Mouse (Mus musculus): ENCODE data around the gene Nbas. TPM values are rescaled to one million over a fixed set of nuclear protein-coding genes. Genes with fewer than 3 reads are reported as not detected.

Gene Nbas
- total RNA-seq, 1 experiment: 32.2 TPM

GRCm38 (mm10) chr12:13589021-13589420 lies 320.1 kb downstream of the Nbas start:
- H3K9ac ChIP-seq (ENCODE audit: insufficient read depth, low read depth, low read length, poor library complexity, severe bottlenecking): no peak overlapping the region
- H3K4me3 ChIP-seq (ENCODE audit: insufficient read depth in 1 of 2, low read depth in 1 of 2, low read length in 2 of 2, poor library complexity in 1 of 2, severe bottlenecking in 1 of 2): no peak overlapping the region
- H3K9me3 ChIP-seq (ENCODE audit: control insufficient read depth, insufficient read depth, low read depth, low read length): no peaks in the 10 kb centered on the region
- in situ Hi-C loops (cut with MboI; ENCODE audit: low sequenced_read_pairs in 2 of 2, unreplicated experiment in 2 of 2): no loop called here
- no peak overlapping the region for H3K27ac ChIP-seq (ENCODE audit: insufficient read depth, low read depth, low read length, poor library complexity, severe bottlenecking)
- no peaks in the 10 kb centered on the region for H3K4me1 ChIP-seq (ENCODE audit: control insufficient read depth in 2 of 2, insufficient read depth in 2 of 2, low read length in 2 of 2, poor library complexity in 1 of 2)
- no peaks in the 10 kb centered on the region for H3K36me3 ChIP-seq (ENCODE audit: control insufficient read depth, insufficient read depth, low read length, poor library complexity, severe bottlenecking)
- no peak for TF ChIP-seq ZC3H11A (IDR thresholded peaks at IDR 0.05; ENCODE audit: borderline replicate concordance, low read depth, low read length)
- no peak for TF ChIP-seq CHD2 (IDR thresholded peaks at IDR 0.05; ENCODE audit: low read depth, low read length)
- no peak for TF ChIP-seq ZNF384 (IDR thresholded peaks at IDR 0.05; ENCODE audit: low read depth, low read length)
- TF ChIP-seq HCFC1 (IDR thresholded peaks at IDR 0.05; ENCODE audit: borderline replicate concordance, insufficient read depth, low read length): no peak
- TF ChIP-seq MAFK (IDR thresholded peaks at IDR 0.05; ENCODE audit: insufficient read depth, low read depth, low read length): no peak
- DNase-seq (ENCODE audit: low read depth, low spot score): no peak

- no peak for DNase-seq (ENCODE audit: low read depth, low spot score)
- TF ChIP-seq CHD2 (IDR thresholded peaks at IDR 0.05; ENCODE audit: low read depth, low read length) (no peak), ZNF384 (IDR thresholded peaks at IDR 0.05; ENCODE audit: low read depth, low read length) (no peak), MAFK (IDR thresholded peaks at IDR 0.05; ENCODE audit: insufficient read depth, low read depth, low read length) (no peak), HCFC1 (IDR thresholded peaks at IDR 0.05; ENCODE audit: borderline replicate concordance, insufficient read depth, low read length) (no peak), ZC3H11A (IDR thresholded peaks at IDR 0.05; ENCODE audit: borderline replicate concordance, low read depth, low read length) (no peak)
- H3K36me3 ChIP-seq (ENCODE audit: control insufficient read depth, insufficient read depth, low read length, poor library complexity, severe bottlenecking): no peaks in the 10 kb centered on the region
- H3K4me3 ChIP-seq (ENCODE audit: insufficient read depth in 1 of 2, low read depth in 1 of 2, low read length in 2 of 2, poor library complexity in 1 of 2, severe bottlenecking in 1 of 2): no peak overlapping the region
- H3K9me3 ChIP-seq (ENCODE audit: control insufficient read depth, insufficient read depth, low read depth, low read length): no peaks in the 10 kb centered on the region
- H3K9ac ChIP-seq (ENCODE audit: insufficient read depth, low read depth, low read length, poor library complexity, severe bottlenecking): no peak overlapping the region
- H3K4me1 ChIP-seq (ENCODE audit: control insufficient read depth in 2 of 2, insufficient read depth in 2 of 2, low read length in 2 of 2, poor library complexity in 1 of 2): no peaks in the 10 kb centered on the region
- H3K27ac ChIP-seq (ENCODE audit: insufficient read depth, low read depth, low read length, poor library complexity, severe bottlenecking): no peak overlapping the region
- in situ Hi-C loops (cut with MboI; ENCODE audit: low sequenced_read_pairs in 2 of 2, unreplicated experiment in 2 of 2): no loop called here
Measured at GRCm38 (mm10) chr12:13594746-13595469, 326.0 kb downstream of the Nbas start.

GRCm38 (mm10) chr12:13597026-13597425 lies 328.1 kb downstream of the Nbas start:
- Histone ChIP-seq H3K9me3 (ENCODE audit: control insufficient read depth, insufficient read depth, low read depth, low read length) (no peaks in the 10 kb centered on the region), H3K4me1 (ENCODE audit: control insufficient read depth in 2 of 2, insufficient read depth in 2 of 2, low read length in 2 of 2, poor library complexity in 1 of 2) (no peaks in the 10 kb centered on the region), H3K27ac (ENCODE audit: insufficient read depth, low read depth, low read length, poor library complexity, severe bottlenecking) (no peak overlapping the region), H3K9ac (ENCODE audit: insufficient read depth, low read depth, low read length, poor library complexity, severe bottlenecking) (no peak overlapping the region), H3K4me3 (ENCODE audit: insufficient read depth in 1 of 2, low read depth in 1 of 2, low read length in 2 of 2, poor library complexity in 1 of 2, severe bottlenecking in 1 of 2) (no peak overlapping the region), H3K36me3 (ENCODE audit: control insufficient read depth, insufficient read depth, low read length, poor library complexity, severe bottlenecking) (no peaks in the 10 kb centered on the region)
- DNase-seq (ENCODE audit: low read depth, low spot score): no peak
- TF ChIP-seq CHD2 (IDR thresholded peaks at IDR 0.05; ENCODE audit: low read depth, low read length) (no peak), MAFK (IDR thresholded peaks at IDR 0.05; ENCODE audit: insufficient read depth, low read depth, low read length) (no peak), ZC3H11A (IDR thresholded peaks at IDR 0.05; ENCODE audit: borderline replicate concordance, low read depth, low read length) (no peak), ZNF384 (IDR thresholded peaks at IDR 0.05; ENCODE audit: low read depth, low read length) (no peak), HCFC1 (IDR thresholded peaks at IDR 0.05; ENCODE audit: borderline replicate concordance, insufficient read depth, low read length) (no peak)
- in situ Hi-C loops (cut with MboI; ENCODE audit: low sequenced_read_pairs in 2 of 2, unreplicated experiment in 2 of 2): no loop called here

GRCm38 (mm10) chr12:13598545-13598944 lies 329.6 kb downstream of the Nbas start:
- Histone ChIP-seq H3K9ac (ENCODE audit: insufficient read depth, low read depth, low read length, poor library complexity, severe bottlenecking) (no peak overlapping the region), H3K36me3 (ENCODE audit: control insufficient read depth, insufficient read depth, low read length, poor library complexity, severe bottlenecking) (no peaks in the 10 kb centered on the region), H3K9me3 (ENCODE audit: control insufficient read depth, insufficient read depth, low read depth, low read length) (no peaks in the 10 kb centered on the region), H3K27ac (ENCODE audit: insufficient read depth, low read depth, low read length, poor library complexity, severe bottlenecking) (no peak overlapping the region), H3K4me3 (ENCODE audit: insufficient read depth in 1 of 2, low read depth in 1 of 2, low read length in 2 of 2, poor library complexity in 1 of 2, severe bottlenecking in 1 of 2) (no peak overlapping the region), H3K4me1 (ENCODE audit: control insufficient read depth in 2 of 2, insufficient read depth in 2 of 2, low read length in 2 of 2, poor library complexity in 1 of 2) (no peaks in the 10 kb centered on the region)
- DNase-seq (ENCODE audit: low read depth, low spot score): no peak
- no peak for TF ChIP-seq CHD2 (IDR thresholded peaks at IDR 0.05; ENCODE audit: low read depth, low read length)
- TF ChIP-seq HCFC1 (IDR thresholded peaks at IDR 0.05; ENCODE audit: borderline replicate concordance, insufficient read depth, low read length): no peak
- no peak for TF ChIP-seq MAFK (IDR thresholded peaks at IDR 0.05; ENCODE audit: insufficient read depth, low read depth, low read length)
- no peak for TF ChIP-seq ZC3H11A (IDR thresholded peaks at IDR 0.05; ENCODE audit: borderline replicate concordance, low read depth, low read length)
- no peak for TF ChIP-seq ZNF384 (IDR thresholded peaks at IDR 0.05; ENCODE audit: low read depth, low read length)
- in situ Hi-C loops (cut with MboI; ENCODE audit: low sequenced_read_pairs in 2 of 2, unreplicated experiment in 2 of 2): no loop called here
